Mouse (Mus musculus) cerebellum, postnatal 36 days (tissue): Measurements from ENCODE around the gene Obox6.

Experiments
- DNase-seq, 2 experiments: peaks; one replicate each; pipeline ENCODE4 v3.0.0; 2021 to 2022; ENCODE audit warnings: mixed read lengths in 2 of 2

Gene Obox6

DNA sequence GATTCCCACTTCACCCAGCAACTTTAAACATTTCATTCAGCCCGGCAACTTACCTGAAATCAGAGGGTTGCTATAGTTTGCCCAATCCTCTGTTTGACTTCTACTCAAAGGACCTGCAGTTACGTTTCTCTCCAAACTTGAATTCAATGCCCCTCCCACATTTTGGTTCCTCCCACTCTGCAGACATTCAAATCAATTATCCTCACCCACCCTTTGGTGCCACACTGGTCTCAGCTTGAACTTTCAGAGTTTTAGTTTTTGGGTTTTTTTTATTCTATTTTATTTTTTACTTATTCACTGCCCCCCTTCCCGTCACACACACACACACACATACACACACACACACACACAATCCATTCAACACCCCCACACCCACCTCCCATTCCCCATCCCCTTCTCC is at the start of gene Obox6:
Gene Obox6 (minus strand): TSS at position 101 of the 400 bp plus-strand sequence.
- no peak for DNase-seq

DNA sequence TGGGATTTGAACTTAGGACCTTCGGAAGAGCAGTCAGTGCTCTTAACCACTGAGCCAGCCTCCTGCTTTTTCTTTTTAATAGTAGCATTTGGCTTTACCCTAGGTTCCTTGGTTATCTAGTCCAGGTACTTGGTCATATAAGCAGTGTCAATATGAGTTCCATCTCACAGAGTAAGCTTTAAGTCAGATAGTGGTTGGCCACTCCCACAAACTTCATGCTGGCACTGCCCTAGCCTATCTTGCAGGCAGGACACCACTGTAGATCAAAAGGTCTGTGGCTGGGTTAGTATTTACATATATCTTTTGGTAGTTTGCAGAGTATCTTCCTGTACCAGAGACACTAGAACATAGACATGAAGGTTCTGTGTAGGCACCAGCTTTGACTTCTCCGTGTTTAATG is 44.6 kb upstream of the Obox6 start:
- DNase-seq = no peak

DNA sequence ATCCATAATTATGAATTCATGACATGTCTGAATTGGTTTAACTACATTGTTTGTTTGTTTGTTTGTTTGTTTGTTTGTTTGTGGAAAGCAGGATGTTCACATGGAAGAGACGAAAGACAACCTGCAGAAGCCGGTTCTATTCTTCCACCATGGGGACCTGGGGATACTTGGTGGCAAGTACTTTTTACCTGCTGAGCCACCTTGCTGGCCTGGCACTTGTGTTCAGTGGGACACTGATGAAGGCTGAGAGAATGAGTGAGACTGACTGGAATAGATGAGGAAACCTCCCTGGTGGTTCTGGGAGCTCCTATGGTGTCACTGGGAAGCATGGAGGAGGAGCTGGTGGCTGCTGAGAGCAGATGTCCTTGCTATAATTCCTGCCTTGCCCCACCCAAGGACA is 42.8 kb upstream of the Obox6 start, which contains the start of gene Crxos:
Gene Crxos (plus strand): TSS at position 301 of the 400 bp plus-strand sequence.
- DNase-seq = no peak

DNA sequence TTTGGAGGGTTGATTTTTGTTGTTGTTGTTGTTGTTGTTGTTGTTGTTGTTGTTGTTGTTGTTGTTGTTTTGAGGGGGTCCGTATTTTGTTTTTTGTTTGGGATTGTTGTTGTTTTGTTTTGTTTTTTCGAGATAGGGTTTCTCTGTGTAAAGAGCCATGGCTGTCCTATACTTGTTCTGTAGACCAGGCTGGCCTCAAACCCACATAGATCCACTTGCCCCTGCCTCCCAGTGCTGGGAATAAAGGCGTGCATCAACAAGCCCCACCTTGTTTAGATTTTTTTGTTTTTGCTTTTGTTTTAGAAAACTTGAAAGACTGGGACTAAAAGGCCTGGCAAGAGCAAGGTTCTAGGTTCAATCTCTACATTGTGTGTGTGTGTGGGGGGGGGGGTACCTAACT is 42.4 kb upstream of the Obox6 start:
- DNase-seq = no peak

DNA sequence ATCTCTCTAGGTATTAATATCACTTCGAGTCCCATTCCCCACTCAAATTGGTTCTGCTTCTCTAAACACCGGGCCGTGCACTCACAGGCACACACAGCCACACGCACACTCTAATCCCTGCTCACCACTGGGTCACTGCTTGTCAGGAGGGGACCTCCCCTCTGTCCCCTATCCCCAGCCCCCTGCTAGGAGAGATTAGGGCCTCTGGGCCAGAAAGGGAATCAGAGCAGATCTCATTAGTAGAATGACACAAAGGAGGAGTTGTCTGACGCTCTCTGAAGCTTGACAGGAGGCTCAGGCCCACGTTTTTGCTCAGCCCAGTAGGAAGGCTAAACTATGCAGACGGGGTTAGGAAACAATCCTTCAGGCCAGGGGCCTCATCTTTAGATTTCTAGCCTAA is 41.9 kb upstream of the Obox6 start:
- no peak for DNase-seq

DNA sequence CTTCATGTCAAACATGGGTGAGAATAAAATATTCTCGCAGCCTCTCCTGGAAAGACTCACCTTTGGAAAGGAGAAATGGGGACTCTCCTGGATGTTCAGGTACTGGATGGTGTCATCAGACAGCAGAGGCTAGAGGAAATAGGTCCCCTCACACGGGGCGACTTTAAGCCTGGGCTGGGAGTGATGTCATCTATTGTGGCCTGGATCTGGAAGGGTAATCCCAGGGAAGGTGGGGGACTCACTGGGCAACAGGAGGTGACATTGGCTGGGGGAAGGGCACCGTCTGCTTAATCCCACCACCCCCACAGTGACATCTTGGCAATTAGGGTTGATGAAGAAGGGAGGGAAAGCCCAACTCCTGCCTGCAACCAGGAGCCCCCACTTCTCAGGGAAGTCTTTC is 40.3 kb upstream of the Obox6 start, which contains the start of gene Crx:
Gene Crx (minus strand): TSS at position 213 of the 400 bp plus-strand sequence.
- no peak for DNase-seq

DNA sequence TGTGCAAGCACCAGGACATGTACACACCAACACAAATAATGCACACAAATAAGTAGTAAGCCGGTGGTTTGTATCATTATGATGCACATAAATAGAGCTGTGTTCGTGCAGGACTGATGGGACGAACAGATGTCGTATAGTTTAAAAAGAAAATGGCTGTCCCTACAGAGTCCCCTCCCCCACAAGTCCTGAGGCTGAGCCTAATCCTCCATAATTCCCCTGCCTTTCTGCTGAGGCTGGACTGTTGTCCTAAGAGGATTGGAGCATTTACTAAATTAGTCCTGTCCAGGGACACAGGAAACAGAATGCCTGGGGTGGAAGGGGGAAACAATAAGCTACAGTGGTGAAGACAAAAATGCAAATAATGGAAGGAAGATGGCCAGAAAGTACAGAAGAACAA is 24.6 kb upstream of the Obox6 start:
- no peak for DNase-seq

DNA sequence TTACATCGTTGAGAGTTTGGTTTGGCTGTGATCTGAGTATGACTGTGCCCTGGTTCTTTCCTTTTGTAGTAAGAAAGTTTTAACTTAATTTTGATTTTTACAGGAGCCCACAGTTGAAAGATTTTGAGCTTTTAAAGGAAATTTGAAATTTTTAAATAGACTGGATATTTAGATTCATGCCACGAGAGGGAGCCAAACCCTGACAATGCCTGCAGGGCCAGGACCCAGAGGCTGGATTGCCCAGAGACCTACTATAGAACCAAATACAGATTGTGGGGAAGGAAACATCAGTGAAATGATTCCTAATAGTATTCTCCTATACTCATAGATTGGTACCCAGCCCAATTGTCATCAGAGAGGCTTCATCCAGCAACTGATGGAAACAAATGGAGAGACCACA is 20.2 kb upstream of the Obox6 start:
- DNase-seq = no peak
